Mouse (Mus musculus): ENCODE data around the gene Pappa.

Pappa gene

DNA sequence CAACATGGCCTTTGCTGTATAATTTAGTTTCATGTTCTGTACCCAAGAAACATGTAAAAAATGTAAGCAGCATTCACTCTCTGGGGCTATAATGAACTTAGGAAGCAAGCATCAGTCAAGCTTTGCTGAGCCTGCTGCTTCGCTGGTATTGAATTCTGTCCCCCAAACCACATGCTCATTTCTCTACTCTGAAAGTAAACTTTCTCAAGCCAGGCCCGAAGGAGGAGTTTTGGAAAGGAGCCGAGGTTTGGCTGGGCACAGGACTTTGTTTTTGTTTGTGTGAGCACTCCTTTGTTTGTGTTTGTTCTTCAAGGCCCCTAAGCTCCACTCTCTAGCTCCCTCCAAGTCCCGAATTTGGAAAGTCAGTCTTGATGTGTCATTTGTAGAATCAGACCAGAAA, 148.3 kb downstream of the Pappa start:
- no peak for DNase-seq (ENCODE audit: low spot score)

DNA sequence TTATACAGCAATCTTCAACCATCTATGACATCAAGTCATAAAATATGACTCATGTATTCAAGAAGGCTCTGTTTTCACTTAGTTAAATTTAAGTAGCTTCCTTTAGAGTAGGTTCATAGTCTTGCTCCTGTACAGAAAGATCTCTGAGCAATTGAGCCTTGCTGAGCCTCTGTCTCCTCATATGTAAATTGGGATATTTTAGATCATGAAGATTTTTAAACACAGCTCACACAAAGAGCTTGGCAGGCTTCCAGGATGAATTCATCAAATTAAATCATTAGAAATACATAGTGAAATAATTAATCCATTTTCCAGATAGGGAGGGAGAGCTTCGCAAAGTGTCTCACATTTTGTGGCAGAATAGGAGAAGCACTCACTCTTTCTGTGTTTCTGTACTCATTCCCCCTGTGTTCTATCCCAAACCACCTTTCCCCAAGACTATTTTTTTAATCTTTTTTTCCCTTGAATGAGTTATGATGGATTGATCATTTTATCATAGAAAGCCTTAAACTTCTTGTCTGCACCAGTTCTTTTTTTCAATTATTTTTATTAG, 149.4 kb downstream of the Pappa start:
- no peak for DNase-seq (ENCODE audit: low spot score)

DNA sequence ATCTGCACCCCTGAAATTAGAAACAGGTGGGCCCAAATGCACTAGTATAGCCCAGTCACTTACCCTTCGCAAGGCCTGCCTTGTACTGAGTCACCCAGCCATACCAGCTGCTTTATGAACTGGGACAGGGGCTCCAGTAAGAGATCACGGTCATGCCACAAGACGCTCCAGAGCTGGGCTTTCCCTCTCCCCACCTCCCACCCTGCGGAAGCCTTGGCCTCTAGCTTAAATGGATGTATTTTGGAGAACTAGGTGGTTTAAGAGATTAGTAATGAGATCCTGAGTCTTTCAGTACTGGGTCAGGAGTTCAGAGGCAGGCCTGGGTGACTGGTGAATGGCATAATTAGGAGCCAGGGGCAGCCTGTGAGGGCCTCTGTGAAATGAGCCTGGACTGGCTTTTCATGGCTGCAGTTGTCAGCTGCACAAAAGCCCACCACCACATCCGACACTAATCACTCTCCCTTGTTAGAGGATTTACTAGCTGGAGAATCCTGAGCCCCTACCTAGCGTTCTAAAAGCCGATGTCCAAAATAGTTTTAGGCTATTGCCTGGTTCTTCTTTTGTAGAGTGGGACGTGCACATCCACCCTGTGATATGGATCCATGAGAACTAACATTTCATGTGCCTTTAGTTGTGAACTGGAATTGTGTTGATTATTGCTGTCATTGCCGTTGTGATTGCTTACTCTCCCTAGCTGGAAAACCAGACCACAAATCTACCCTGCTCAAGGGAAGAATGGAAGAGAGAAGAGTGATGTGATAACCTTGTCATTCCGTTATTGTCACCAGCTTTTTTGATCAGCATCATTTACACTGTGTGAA, 154.7 kb downstream of the Pappa start:
- DNase-seq (ENCODE audit: low spot score), result no peak

DNA sequence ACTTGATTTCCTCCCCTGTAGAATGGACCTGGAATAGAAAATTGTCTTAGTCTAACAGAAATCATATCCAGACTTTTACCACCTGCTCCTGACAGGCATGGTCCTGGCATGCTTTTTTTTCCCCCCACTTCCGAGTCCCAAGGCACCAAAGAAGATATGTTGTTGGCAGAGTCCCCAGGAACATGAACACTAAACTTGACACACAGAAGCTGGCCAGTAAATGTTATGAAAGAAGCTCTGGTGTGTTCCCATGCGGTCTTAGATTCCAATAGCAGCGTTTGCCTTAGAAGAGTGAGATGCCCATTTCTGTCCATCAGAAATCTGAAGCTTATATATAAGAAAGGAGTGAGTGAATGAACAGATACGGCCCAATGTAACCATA, 155.3 kb downstream of the Pappa start:
- no peak for DNase-seq (ENCODE audit: low spot score)

DNA sequence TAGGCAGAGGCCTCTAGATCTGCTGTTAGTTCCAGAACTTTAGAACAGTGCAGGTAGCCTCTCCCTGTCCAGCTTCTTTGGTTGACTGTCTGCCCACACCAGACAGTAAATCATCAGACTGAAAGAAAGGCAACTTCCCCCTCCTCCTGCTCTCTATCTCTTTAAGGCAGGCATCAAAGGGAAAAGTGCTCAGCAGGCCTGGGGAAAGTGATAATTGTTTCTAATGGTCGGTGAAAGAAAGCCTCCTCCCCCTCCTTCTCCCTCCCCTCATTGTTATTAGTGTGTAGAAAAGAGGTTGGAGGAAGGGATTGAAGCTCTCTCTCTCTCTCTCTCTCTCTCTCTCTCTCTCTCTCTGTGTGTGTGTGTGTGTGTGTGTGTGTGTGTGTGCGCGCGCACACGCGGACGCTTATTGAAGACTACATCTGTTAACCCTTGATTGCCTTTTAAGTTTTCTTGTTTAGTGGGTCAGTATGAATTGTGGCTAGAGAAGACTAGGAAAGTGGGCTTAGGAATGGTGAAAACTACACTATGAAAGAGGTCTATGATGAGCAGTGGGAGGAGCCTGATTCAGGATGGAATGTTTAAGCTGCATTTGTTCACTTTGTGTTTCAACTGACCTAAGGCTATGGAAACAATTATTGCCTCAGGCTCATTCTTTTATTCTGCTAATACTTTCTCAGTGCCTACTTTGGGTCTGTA, 156.2 kb downstream of the Pappa start:
- DNase-seq (ENCODE audit: low spot score), result no peak

DNA sequence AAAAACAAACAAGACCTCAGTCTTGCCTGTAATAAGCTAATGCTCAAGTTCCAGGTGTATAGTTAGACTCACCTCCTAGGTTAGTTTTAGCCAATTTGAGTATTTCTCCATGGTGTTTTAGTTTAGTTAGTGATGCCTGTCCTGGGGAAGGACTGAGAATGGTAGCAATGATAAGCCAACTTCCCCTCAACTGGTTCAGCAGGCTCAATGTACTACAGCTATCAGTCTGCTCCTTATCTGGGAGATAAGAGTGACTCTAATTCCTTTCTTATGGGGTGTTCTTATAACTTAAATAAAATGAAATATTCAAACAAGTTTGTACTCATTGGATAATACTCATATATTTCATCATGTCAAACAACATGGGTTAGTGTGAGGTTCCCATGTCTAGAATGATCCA, 156.9 kb downstream of the Pappa start:
- no peak for DNase-seq (ENCODE audit: low spot score)

DNA sequence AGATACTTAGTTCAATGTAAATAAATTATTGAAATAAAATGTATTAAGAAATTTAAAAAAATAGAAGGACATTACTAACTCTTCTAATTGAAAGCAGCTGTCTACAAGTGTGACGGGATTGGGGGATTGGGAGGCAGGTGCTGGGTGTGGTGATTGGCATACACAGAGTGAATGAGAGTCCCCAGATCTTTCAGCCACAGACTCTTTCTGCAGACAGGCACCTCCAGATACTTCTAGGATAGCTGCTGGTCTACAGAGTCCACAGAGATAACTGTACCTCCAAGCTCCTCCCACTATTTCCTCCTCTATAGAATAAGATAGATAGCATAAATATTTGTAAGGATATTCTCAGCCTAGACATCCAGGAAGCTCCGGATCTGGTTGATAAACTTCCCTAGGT, 159.6 kb downstream of the Pappa start:
- no peak for DNase-seq (ENCODE audit: low spot score)

DNA sequence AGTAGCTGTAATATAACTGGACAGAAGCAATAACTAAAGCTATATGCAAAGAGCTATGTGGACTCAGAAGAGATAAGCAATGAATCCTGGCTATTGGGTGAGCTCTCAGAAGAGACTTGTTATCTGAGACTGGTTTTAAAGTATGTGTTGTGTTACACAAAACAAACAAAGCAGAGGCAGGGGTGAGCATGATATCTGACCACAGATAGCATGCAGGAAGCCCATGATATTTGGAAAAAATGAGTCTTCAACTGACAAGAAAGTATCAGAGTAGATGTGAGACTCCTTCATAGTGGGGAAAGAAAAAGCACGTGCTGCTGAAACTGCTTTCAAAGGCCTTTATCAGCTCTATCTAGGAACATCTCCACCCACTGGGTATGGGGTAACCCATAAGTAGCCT, 161.2 kb downstream of the Pappa start:
- DNase-seq (ENCODE audit: low spot score), result no peak

DNA sequence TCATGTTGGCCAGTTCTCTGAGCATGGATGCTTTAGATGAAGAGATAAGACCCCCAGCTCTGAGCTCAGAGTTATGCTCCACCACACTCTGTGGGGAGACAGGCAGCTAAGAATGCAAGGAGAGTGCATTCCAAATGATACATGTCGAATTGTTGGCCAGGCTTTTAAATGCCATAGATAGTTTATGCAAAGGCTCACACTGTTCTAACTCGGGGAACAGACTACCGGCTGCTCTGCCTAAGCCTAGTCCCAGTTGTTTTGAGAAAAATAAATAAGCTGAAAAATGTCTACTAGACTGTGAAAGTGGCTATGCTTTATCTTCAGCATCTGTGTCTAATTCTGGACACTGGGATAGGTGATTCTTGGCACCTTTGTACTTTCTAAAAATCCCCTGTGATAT, 165.3 kb downstream of the Pappa start:
- no peak for DNase-seq (ENCODE audit: low spot score)

DNA sequence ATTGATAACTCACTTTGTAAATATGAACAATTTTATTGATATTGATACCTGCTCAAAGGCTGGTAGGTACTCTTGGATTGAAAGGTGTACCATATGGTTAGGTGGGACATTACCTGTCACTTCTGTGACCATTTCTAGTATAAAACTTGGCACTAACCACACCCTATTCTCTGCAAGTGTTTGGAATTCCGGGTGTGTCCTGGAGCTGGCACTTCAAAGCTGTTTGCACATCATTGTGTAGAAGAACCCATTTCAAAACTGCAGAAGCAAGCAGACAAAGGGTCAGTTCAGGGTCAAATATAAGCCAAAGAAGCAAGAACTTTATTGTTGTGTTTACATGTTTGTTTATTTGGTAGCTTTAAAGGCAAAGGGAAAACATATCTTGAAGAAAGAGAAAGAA, 171.8 kb downstream of the Pappa start:
- no peak for DNase-seq (ENCODE audit: low spot score)

DNA sequence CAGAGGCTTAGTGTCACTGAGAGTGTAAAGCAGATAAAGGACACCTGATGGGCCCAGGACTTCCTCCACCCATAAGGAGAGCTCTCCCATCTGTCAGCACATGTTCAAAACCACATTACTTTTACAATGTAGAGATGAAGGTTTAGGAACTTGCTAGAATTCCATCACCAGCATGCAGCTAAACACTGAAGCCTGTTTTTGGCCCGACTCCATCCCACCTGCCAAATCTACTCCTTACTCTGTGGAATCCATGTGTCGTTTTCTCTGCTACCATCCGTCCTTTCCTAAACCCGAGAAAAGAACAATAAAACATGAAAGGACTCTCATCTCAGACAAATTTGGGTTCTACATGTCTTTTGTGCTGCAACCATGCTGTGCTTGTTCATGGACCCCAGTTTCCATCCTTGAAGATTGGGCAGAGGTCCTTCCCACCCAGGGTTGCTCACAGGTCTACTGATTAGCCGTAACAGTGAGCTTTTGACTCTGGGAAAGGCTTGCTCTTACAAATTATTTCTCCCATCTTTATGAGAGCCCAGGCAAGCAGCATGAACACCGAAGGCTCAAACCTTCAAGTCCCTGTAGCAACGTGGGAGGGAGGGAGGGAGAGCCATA, 172.5 kb downstream of the Pappa start:
- DNase-seq (ENCODE audit: low spot score), result no peak

DNA sequence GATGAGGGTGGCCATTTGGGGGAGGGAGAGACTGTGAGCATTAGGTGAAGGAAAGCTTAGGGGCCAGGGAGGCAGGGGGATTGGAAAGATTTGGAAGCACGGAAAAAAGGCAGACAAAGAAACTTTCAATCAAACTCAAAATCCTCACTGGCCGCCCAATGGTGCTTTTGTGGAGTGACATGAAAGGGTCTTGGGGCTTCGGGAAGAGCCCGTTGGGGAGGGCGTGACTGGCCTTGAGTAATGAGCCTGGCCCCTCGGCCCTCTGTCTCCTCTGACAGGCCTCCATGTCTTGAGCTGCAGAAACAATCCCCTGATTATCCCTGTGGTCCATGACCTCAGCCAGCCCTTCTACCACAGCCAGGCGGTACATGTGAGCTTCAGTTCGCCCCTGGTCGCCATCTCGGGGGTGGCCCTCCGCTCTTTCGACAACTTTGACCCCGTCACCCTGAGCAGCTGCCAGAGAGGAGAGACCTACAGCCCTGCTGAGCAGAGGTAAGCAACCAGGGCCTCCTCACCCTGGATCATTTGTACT, 173.1 kb downstream of the Pappa start:
- DNase-seq (ENCODE audit: low spot score), result no peak

DNA sequence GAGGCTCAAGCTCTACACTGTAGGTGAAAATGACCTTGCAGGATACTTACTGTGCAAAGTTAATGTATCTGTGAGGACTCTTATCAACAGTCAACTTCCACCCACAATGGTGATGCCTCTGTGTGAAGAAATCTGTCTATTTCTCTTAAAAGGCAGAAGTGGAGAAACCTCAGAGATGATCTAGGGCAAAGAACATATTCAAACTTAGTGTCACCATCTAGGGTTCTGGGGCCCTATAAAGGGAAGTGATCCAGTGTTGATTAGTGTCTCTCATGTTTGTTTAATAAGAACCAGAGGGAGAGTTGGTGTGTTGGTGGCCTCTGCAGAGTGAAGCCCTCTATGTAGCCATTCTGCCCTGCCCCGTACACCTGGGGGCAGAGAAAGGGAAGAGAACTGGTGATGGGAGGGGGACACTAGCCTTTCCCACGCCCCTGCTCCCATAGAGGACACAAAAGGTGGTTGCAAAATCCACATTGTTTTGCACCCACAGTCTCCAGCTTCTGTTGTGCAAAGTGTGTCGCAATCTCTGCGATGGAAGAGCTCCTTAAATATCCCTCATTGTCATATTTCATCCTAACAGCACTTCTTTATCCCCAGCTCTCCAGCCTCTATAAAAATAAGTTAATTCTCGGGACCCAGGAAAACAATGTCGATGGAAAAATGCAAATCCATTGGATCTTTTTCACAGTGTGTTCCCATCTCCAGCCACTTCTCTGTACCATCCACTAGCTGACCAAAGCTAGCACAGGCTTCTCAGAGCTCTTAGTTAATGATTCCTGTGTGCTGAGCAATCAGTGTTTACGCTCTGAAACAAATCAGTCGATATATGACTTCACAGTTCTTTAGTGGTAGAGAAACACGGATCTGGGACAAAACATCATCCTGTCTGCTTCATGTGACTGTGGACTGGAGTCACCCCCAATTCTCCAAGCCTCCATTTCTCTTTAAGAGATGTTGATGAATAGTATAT, 174.5 kb downstream of the Pappa start:
- no peak for DNase-seq (ENCODE audit: low spot score)

DNA sequence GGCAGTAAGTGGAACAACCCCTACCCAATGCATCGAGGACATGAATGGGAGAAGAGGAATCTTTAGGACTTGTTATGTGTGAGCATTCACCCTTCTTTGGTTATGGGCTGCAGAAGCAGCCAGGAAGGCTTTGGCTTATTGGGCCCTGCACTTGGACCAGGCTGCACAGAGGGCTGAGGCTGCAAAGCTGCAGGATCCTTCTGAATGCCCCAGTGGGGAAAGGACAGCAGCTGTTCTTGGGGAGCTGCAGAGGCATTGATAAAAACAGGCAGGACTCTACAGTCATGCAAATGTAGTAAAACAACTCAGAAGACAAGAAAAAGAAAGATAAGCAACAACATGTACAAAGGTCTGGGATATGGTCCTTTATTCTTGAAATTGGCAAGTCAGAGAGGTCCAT, 175.4 kb downstream of the Pappa start:
- DNase-seq (ENCODE audit: low spot score), result no peak

DNA sequence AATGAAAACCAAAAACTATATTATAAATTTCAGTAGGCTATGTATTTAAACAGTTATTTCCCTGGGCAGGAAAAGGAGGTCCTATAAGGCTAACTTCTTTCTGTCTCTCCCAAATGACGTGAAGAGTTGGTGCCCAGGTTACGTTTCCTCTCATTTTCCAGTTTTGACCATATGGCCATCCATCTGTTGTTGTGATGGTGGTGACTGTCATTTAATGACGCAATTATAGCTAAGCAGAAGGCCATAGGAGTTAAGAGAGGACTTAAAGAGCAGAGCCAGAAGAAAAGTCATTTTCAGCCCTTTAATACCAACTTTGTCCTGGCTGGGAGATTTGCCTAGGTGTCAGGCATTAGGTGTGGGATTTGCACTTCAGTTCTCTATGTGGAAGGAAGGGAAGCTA, 176.5 kb downstream of the Pappa start:
- no peak for DNase-seq (ENCODE audit: low spot score)

DNA sequence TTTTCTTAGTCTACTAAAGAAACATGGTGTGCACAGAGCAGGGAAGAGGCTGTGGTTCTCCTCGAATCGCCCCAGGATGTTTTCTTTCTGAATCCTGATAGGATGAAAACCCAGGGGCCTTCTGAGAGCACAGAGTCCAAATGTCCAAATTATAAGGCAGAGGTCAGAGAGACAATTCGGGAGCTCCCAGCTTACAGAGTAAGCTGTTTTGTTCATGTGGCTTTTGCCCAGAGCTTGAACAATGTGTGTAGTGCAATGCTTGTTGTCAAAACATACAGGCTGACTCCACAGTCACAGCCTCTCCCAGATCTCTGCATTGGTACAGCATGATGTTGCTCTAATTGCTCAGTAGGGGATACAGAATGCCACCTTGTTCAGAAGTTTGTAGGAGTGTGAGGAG, 178.7 kb downstream of the Pappa start:
- DNase-seq (ENCODE audit: low spot score), result no peak

DNA sequence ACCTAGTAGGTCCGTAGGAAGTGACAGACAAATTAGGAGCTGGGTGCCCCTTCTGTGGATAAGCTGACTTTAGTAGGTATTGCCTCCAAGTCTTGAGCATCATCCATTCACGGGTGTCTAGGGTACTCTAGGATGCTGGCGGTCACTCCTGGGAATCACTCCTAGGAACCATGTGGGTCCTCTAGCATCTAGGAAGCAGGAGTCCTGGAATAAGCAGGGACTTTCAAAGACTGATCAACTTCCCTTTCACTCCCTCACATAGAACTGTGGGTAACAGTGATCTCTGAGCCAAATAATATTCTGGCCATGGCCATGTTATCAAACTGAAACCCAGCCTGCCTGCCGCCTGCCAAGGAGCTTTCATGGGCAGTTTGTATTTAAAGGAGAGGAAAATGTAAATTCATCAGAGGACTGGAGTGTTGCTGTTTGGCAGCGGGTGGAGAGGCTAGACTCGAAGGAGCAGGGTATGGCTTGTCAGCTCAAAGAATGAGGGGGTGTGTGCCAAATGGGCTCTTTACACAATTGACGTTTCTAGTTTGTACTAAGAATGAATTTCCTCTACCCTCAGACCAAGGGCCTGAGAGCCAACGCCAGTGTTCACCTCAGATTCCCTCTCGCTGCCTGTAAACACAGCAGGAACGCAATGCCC, 194.0 kb downstream of the Pappa start:
- DNase-seq (ENCODE audit: low spot score), result no peak

DNA sequence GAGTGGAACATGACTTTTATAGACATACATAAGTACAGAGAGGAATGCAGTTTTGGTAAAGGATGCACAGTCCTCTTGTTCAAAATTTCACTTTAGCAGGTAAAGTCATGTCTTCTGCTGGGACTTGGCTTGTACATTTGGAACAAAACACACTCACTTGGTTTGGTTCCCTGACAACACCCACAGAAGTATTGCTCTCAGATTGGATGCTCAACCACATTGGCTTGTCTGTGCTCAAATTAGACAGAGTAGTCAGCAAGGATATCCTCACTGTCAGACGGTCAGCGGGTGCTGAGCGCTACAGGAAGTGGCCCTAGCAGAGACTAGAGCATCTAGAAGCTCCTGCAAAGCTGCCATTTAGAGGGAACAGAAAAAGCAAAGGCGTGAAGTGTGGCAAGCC, 197.4 kb downstream of the Pappa start:
- DNase-seq (ENCODE audit: low spot score), result no peak

DNA sequence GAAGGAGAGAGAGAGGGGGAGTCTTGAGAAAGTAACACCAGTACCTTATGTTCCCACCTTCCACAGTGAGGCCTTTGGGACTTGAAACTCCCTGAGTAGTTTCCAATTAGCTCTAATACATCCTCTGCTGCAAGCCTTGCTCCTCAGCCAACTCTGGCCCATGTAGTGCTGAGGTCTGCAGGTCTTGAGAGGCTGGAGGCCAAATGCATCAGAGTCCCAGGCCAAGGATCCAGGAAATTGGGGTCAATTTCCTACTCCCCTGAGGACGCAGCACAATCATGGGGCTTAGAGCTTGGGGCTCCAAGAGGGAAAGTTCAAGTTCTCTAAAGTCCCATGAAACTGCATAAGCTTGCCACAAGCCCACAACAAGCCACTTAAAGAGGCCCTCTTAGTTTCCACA, 198.0 kb downstream of the Pappa start:
- DNase-seq (ENCODE audit: low spot score), result no peak

DNA sequence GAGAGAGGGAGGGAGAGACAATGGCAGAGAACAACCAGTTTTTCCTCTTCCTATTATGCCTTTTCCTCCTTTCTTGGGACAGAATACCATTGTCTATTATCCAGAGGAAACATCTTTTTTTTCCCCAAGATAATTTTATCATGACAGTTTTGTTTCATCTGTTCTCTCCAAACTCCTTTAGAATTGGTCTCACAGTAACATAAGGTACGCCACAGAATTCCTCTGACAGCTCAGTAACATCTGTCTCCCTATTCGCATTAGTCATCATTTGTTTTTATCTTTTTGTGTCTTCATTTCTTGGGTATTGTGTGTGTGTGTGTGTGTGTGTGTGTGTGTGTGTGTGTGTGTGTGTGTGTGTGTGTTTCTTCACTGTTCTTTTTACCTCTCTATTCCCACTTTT, 201.8 kb downstream of the Pappa start:
- DNase-seq (ENCODE audit: low spot score), result no peak
